Mouse (Mus musculus) lung, postnatal 0 days (tissue): ENCODE measurements at regions not wholly inside any gene's neighbourhood (a gene's known extent, or its start where the extent isn't known, plus 50 kb on each side); places are given as distances from the start of the nearest gene placed in this dataset.

Experiments
- ATAC-seq: fragments of 200-750 bp; cut with Nextera tagmentation; 2 replicates; pipeline ENCODE4 v1.8.0; 2017; ENCODE audit warnings: moderate library complexity
- DNase-seq: peaks from one replicate; pipeline ENCODE4 v3.0.0-alpha.2; 2016; ENCODE audit warnings: low spot score
- H3K27ac ChIP-seq: fragments of 300-500 bp; sonication (generic); 2 replicates; pipeline ENCODE4 v1.5.1; 2014; ENCODE audit warnings: antibody characterized with exemption, mild to moderate bottlenecking, low read length, mixed read lengths
- H3K27me3 ChIP-seq: fragments of 300-500 bp; sonication (generic); replicated peaks from 2 replicates; pipeline ENCODE4 v1.6.1; 2014; ENCODE audit warnings: low read length, mixed read lengths; ENCODE audit not compliant: insufficient read depth
- H3K36me3 ChIP-seq: fragments of 300-500 bp; sonication (generic); 2 replicates; pipeline ENCODE4 v1.6.1; 2014; ENCODE audit warnings: low read length, mixed read lengths; ENCODE audit not compliant: insufficient read depth
- H3K4me1 ChIP-seq: fragments of 300-500 bp; sonication (generic); 2 replicates; pipeline ENCODE4 v1.6.1; 2014; ENCODE audit warnings: antibody characterized with exemption, low read depth, low read length, mixed read lengths; ENCODE audit not compliant: insufficient read depth
- H3K4me2 ChIP-seq: fragments of 300-500 bp; sonication (generic); replicated peaks from 2 replicates; pipeline ENCODE4 v1.6.1; 2014; ENCODE audit warnings: low read depth, mild to moderate bottlenecking, low read length, moderate library complexity, mixed read lengths
- H3K4me3 ChIP-seq: fragments of 300-500 bp; sonication (generic); 2 replicates; pipeline ENCODE4 v1.5.1; 2014; ENCODE audit warnings: low read depth, low read length
- H3K9ac ChIP-seq: fragments of 300-500 bp; sonication (generic); replicated peaks from 2 replicates; pipeline ENCODE4 v1.6.1; 2014; ENCODE audit warnings: low read depth, mild to moderate bottlenecking
- H3K9me3 ChIP-seq: fragments of 300-500 bp; sonication (generic); 2 replicates; pipeline ENCODE4 v1.6.1; 2016; ENCODE audit warnings: low read length, mixed read lengths
- CTCF ChIP-seq: IDR thresholded peaks from 2 replicates; pipeline ENCODE4 v1.5.1; 2016; ENCODE audit warnings: antibody characterized with exemption, mild to moderate bottlenecking
- EP300 ChIP-seq: IDR thresholded peaks from 2 replicates; pipeline ENCODE4 v1.6.1; 2016; ENCODE audit warnings: antibody characterized with exemption, mild to moderate bottlenecking, control low read depth
- WGBS: fragments of 180-500 bp; shearing (Covaris S2); extraction: QIAGEN DNeasy Blood & Tissue Kit; methylation state at CpG from one replicate; pipeline ENCODE4 v1.1.7; 2014; 5-methylcytosine and 5-hydroxymethylcytosine counted together

DNA sequence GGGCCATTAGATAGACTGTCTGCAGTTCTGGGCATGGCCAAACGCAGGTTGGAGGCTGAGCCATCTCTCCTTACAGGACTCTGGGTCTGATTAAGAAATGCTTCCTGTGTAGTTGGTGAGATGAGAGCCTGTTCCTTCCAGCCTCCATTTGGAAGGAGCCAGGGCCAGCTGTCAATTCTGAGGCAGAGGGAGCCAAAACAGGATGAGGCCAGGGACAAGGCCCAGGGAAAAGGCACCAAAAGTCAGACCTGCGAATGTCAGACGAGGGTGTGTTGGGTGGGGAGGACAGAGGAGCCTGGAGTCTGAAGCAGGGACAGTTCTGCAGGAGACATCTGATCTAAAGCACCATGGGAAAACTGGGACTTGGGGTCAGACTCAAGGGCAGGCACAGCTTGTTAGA, 335.9 kb upstream of the Trpc7 start:
- Histone ChIP-seq H3K9me3 (no peaks in the 10 kb centered on the region), H3K4me3 (no peak overlapping the region), H3K4me1 (peaks cover 4% of the 10 kb centered on the region; the same call in 1 of the 2 replicates), H3K4me2 (no peak overlapping the region), H3K9ac (no peak overlapping the region), H3K27me3 (no peaks in the 10 kb centered on the region), H3K36me3 (no peaks in the 10 kb centered on the region), H3K27ac (no peak overlapping the region)
- 57% methylated on average over 3 of the region's 3 CpGs for WGBS
- TF ChIP-seq EP300: no peak
- TF ChIP-seq CTCF: no peak
- DNase-seq (peak; percentile 35), ATAC-seq (peak; percentile 47; the same call in 1 of the 2 replicates)

- no peak overlapping the region for H3K4me3 ChIP-seq
- H3K36me3 ChIP-seq: no peaks in the 10 kb centered on the region
- no peak for DNase-seq
- H3K27me3 ChIP-seq: no peaks in the 10 kb centered on the region
- no peak overlapping the region for H3K4me2 ChIP-seq
- no peak overlapping the region for H3K27ac ChIP-seq
- H3K4me1 ChIP-seq: no peaks in the 10 kb centered on the region
- TF ChIP-seq CTCF: peak; percentile 29
- no peak for TF ChIP-seq EP300
- no peak overlapping the region for H3K9ac ChIP-seq
- no peaks in the 10 kb centered on the region for H3K9me3 ChIP-seq
- 58% methylated on average over 4 of the region's 4 CpGs for WGBS
- ATAC-seq: no peak
Measured at GRCm38 (mm10) chr13:57230253-57230652, 334.5 kb upstream of the Trpc7 start.

DNA sequence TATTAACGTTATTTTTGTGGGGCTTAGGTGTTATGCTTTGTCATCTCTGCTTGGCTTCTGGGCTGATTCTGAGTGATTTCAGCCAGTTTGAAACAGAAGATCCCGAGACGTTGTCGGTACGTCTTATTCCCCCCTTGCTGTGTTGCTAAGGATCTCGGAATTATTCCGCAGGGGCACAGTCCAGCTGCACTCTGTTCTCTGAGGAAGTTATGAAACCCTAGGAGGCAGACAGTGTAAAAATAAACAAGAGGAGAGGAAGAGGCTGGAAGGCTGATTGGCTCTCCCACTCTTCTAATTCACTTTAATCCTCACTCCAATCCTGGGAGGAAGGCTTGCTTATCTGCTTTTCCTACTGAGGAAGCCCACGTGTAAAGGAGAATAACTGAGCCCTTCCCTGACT, 325.3 kb upstream of the Trpc7 start:
- WGBS: 46% methylated on average over 8 of the region's 8 CpGs
- Histone ChIP-seq H3K9me3 (no peaks in the 10 kb centered on the region), H3K27ac (no peak overlapping the region), H3K4me1 (no peaks in the 10 kb centered on the region), H3K36me3 (no peaks in the 10 kb centered on the region), H3K4me2 (no peak overlapping the region), H3K4me3 (no peak overlapping the region), H3K27me3 (no peaks in the 10 kb centered on the region), H3K9ac (no peak overlapping the region)
- ATAC-seq: peak; percentile 56; the same call in 1 of the 2 replicates
- TF ChIP-seq CTCF (no peak), EP300 (no peak)
- DNase-seq: peak; percentile 48

DNA sequence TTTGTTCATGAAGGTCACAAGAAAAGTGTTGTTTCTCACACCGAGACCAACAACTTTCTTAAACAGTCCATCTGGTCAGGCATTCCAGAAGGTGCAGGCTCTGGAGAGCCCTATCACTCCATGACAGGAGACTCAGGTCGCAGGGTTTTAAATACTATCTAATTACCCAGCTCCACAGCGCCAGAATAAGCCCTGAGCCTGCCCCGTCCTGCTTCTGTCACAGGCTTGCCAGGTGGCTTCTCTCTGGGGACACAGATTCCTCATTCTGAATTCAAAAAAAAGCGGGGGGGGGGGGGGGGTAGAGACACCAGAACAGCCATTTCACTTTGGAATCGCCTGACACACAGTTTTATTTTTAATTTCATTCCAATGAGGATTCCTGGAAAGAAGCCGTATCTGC, 320.4 kb upstream of the Trpc7 start:
- no peak for TF ChIP-seq EP300
- TF ChIP-seq CTCF: no peak
- Histone ChIP-seq H3K27ac (no peak overlapping the region), H3K4me3 (no peak overlapping the region), H3K9me3 (no peaks in the 10 kb centered on the region), H3K27me3 (no peaks in the 10 kb centered on the region), H3K36me3 (no peaks in the 10 kb centered on the region), H3K9ac (no peak overlapping the region), H3K4me2 (no peak overlapping the region), H3K4me1 (no peaks in the 10 kb centered on the region)
- peak; percentile 47 for DNase-seq
- 33% methylated on average over 7 of the region's 7 CpGs for WGBS
- ATAC-seq: peak; percentile 60; the same call in 1 of the 2 replicates

DNA sequence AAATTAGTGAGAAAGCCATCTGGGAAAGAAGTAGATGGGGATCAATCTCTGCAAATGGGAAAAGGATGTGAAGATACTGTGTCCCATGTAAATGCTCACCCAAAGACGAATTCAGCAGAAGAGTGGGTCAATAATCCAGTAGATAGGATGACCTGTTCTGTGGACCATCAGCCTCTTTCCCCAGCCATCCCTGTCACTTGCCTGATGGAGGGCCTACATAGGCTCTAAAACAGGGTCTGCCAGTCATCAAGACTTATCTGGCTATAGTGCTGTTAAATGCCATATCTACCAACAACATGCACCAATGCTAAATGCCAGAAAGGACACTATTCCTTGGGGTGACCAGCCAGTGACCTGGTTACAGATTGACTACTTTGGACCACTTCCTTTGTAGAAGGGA, 316.5 kb upstream of the Trpc7 start:
- ATAC-seq (no peak), DNase-seq (no peak)
- Histone ChIP-seq H3K36me3 (no peaks in the 10 kb centered on the region), H3K9me3 (no peaks in the 10 kb centered on the region), H3K27me3 (no peaks in the 10 kb centered on the region), H3K4me2 (no peak overlapping the region), H3K4me3 (no peak overlapping the region), H3K27ac (no peak overlapping the region), H3K9ac (no peak overlapping the region), H3K4me1 (no peaks in the 10 kb centered on the region)
- WGBS: 53% methylated on average over 1 of the region's 1 CpGs
- TF ChIP-seq CTCF: no peak
- TF ChIP-seq EP300: no peak

DNA sequence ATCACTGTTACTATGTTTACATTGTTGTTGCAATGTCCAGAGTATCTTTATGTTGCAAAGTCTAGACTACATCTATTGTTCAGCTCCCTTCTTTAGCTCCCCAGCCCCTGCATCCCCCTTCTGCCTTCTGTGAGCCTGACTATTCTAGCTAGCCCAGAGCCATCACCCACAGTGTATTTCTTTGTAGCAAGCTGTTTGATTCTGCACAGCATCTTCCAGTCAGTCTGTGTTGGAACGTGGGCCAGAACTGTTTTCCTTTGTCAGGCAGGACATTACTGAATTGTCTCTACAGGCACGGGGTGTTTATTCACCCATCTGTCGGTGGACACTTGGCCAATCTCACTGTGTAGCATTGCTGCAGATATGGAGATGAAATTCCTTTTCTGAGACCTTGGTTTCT, 295.4 kb upstream of the Trpc7 start:
- no peak overlapping the region for H3K27ac ChIP-seq
- no peaks in the 10 kb centered on the region for H3K4me1 ChIP-seq
- H3K4me3 ChIP-seq: no peak overlapping the region
- no peaks in the 10 kb centered on the region for H3K36me3 ChIP-seq
- ATAC-seq (no peak), DNase-seq (no peak)
- 45% methylated on average over 3 of the region's 3 CpGs for WGBS
- no peaks in the 10 kb centered on the region for H3K9me3 ChIP-seq
- no peak overlapping the region for H3K4me2 ChIP-seq
- no peak for TF ChIP-seq CTCF
- no peaks in the 10 kb centered on the region for H3K27me3 ChIP-seq
- H3K9ac ChIP-seq: no peak overlapping the region

DNA sequence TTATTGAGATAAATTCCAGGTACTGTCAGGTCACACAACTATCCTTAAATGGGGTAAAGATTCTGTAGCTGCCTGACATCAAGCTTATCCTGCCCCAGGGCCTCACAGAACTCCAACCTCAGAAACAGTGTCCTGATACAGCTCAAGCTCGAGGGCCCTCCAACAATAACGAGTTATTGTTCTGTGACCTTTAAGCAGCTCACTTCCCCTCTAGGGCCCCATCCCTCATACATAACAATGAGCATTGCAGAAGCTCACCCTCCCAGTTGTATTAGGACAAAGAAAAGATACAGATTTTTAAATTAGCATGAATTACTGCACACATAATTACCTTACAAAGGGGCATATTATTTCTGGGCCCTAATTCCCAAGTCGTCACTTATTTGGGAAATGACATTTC, 293.5 kb upstream of the Trpc7 start:
- WGBS: 69% methylated on average over 3 of the region's 3 CpGs
- no peak for TF ChIP-seq EP300
- no peak for TF ChIP-seq CTCF
- Histone ChIP-seq H3K27ac (no peak overlapping the region), H3K4me2 (no peak overlapping the region), H3K9ac (no peak overlapping the region), H3K4me1 (no peaks in the 10 kb centered on the region), H3K4me3 (no peak overlapping the region), H3K36me3 (no peaks in the 10 kb centered on the region), H3K9me3 (no peaks in the 10 kb centered on the region), H3K27me3 (no peaks in the 10 kb centered on the region)
- DNase-seq (no peak), ATAC-seq (no peak)
